Mouse (Mus musculus): ENCODE measurements around the gene Ip6k1. TPM values are rescaled to one million over a fixed set of nuclear protein-coding genes. Genes with fewer than 3 reads are reported as not detected.

Gene Ip6k1
- polyA plus RNA-seq, 1 experiment from 2014 or later: 27.9 TPM

DNA sequence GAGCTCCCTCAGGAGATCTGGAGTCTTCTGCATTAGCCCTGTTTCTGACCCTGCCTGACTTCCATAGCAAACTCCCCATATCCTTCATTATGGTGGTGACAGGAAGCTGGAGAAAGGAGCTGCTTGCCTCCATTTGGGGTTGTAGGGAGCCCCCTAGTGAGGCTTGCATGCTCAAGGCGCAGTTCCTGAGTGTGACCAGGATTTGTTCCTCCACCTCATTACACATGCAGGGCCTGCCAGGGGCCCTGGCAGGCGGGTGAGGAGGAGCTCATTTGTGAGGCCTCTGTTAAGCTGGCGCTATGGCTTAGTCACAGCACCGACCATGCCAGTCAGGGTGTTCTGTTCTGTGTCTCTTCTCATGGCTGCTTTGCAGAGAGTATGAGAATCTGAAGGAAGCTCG lies 40.4 kb upstream of the Ip6k1 start:
- peak; percentile 70 for TF ChIP-seq CTCF (IDR thresholded peaks at IDR 0.05; ENCODE audit: low read depth)
- no peaks in the 10 kb centered on the region for H3K27me3 ChIP-seq (replicated peaks; ENCODE audit: control insufficient read depth, insufficient read depth, low read length)
- peaks cover 8% of the 10 kb centered on the region; the same call in 1 of the 2 replicates for H3K36me3 ChIP-seq (ENCODE audit: control insufficient read depth, insufficient read depth)
- no peak overlapping the region for H3K4me2 ChIP-seq (replicated peaks; ENCODE audit: low read depth)
- no peak for ATAC-seq
- no peak overlapping the region for H3K4me3 ChIP-seq (ENCODE audit: low read depth, low read length)
- WGBS: 54% methylated on average over 5 of the region's 5 CpGs
- no peak overlapping the region for H3K27ac ChIP-seq (ENCODE audit: low read depth, low read length)
- no peak overlapping the region for H3K9ac ChIP-seq (ENCODE audit: low read depth, low read length)
- H3K4me1 ChIP-seq (replicated peaks; ENCODE audit: control insufficient read depth, insufficient read depth, low read length): no peaks in the 10 kb centered on the region
- H3K9me3 ChIP-seq (ENCODE audit: control insufficient read depth): no peaks in the 10 kb centered on the region

GRCm38 (mm10) chr9:107962916-107963315 lies 39.4 kb upstream of the Ip6k1 start:
- H3K36me3 ChIP-seq (ENCODE audit: control insufficient read depth, insufficient read depth): peaks cover 8% of the 10 kb centered on the region; the same call in 1 of the 2 replicates

GRCm38 (mm10) chr9:107963700-107964099 lies 38.6 kb upstream of the Ip6k1 start:
- WGBS: 24% methylated on average over 5 of the region's 5 CpGs
- peaks cover 8% of the 10 kb centered on the region; the same call in 1 of the 2 replicates for H3K36me3 ChIP-seq (ENCODE audit: control insufficient read depth, insufficient read depth)
- no peak overlapping the region for H3K4me2 ChIP-seq (replicated peaks; ENCODE audit: low read depth)

More at GRCm38 (mm10) chr9:107962916-107963315, 39.4 kb upstream of the Ip6k1 start:
- TF ChIP-seq CTCF (IDR thresholded peaks at IDR 0.05; ENCODE audit: low read depth): no peak
- no peak overlapping the region for H3K9ac ChIP-seq (ENCODE audit: low read depth, low read length)
- H3K27me3 ChIP-seq (replicated peaks; ENCODE audit: control insufficient read depth, insufficient read depth, low read length): no peaks in the 10 kb centered on the region
- H3K9me3 ChIP-seq (ENCODE audit: control insufficient read depth): no peaks in the 10 kb centered on the region
- 95% methylated on average over 9 of the region's 9 CpGs for WGBS
- H3K4me2 ChIP-seq (replicated peaks; ENCODE audit: low read depth): no peak overlapping the region
- ATAC-seq: no peak
- H3K27ac ChIP-seq (ENCODE audit: low read depth, low read length): no peak overlapping the region
- no peak overlapping the region for H3K4me3 ChIP-seq (ENCODE audit: low read depth, low read length)
- H3K4me1 ChIP-seq (replicated peaks; ENCODE audit: control insufficient read depth, insufficient read depth, low read length): no peaks in the 10 kb centered on the region

GRCm38 (mm10) chr9:107964681-107965080 lies 37.6 kb upstream of the Ip6k1 start:
- Histone ChIP-seq H3K9ac (ENCODE audit: low read depth, low read length) (no peak overlapping the region), H3K4me3 (ENCODE audit: low read depth, low read length) (no peak overlapping the region), H3K4me2 (replicated peaks; ENCODE audit: low read depth) (no peak overlapping the region), H3K27ac (ENCODE audit: low read depth, low read length) (no peak overlapping the region), H3K27me3 (replicated peaks; ENCODE audit: control insufficient read depth, insufficient read depth, low read length) (no peaks in the 10 kb centered on the region), H3K4me1 (replicated peaks; ENCODE audit: control insufficient read depth, insufficient read depth, low read length) (no peaks in the 10 kb centered on the region), H3K36me3 (ENCODE audit: control insufficient read depth, insufficient read depth) (peaks cover 4% of the 10 kb centered on the region), H3K9me3 (ENCODE audit: control insufficient read depth) (no peaks in the 10 kb centered on the region)
- TF ChIP-seq CTCF (IDR thresholded peaks at IDR 0.05; ENCODE audit: low read depth): no peak
- ATAC-seq: no peak
- WGBS: 88% methylated on average over 9 of the region's 9 CpGs

More at GRCm38 (mm10) chr9:107963700-107964099, 38.6 kb upstream of the Ip6k1 start:
- Histone ChIP-seq H3K4me3 (ENCODE audit: low read depth, low read length) (no peak overlapping the region), H3K9me3 (ENCODE audit: control insufficient read depth) (no peaks in the 10 kb centered on the region), H3K27me3 (replicated peaks; ENCODE audit: control insufficient read depth, insufficient read depth, low read length) (no peaks in the 10 kb centered on the region), H3K4me1 (replicated peaks; ENCODE audit: control insufficient read depth, insufficient read depth, low read length) (no peaks in the 10 kb centered on the region), H3K9ac (ENCODE audit: low read depth, low read length) (no peak overlapping the region), H3K27ac (ENCODE audit: low read depth, low read length) (no peak overlapping the region)
- ATAC-seq: peak; percentile 64
- peak; percentile 97 for TF ChIP-seq CTCF (IDR thresholded peaks at IDR 0.05; ENCODE audit: low read depth)

DNA sequence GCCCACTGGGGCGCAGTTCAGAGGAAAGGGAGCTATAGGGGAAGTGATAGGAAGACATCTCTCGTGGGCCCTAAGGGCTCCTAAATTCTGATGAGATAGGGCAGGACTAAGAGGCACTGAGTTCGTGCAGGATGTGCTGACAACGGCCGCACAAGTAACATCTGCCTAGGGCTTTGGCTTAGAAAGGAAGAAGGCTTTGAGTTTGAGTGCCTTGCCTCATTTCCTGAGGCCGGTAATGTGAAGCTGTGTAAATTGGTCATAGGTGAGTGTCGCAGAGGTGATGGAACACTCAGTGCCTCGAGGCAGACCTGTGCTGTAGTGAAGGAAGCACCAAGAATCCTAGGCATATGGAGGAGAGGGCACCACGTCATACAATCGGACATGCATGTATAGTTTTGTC lies 35.6 kb upstream of the Ip6k1 start:
- no peaks in the 10 kb centered on the region for H3K27me3 ChIP-seq (replicated peaks; ENCODE audit: control insufficient read depth, insufficient read depth, low read length)
- no peaks in the 10 kb centered on the region for H3K9me3 ChIP-seq (ENCODE audit: control insufficient read depth)
- 85% methylated on average over 10 of the region's 10 CpGs for WGBS
- H3K4me3 ChIP-seq (ENCODE audit: low read depth, low read length): no peak overlapping the region
- no peak for ATAC-seq
- no peaks in the 10 kb centered on the region for H3K4me1 ChIP-seq (replicated peaks; ENCODE audit: control insufficient read depth, insufficient read depth, low read length)
- H3K27ac ChIP-seq (ENCODE audit: low read depth, low read length): no peak overlapping the region
- peaks cover 8% of the 10 kb centered on the region for H3K36me3 ChIP-seq (ENCODE audit: control insufficient read depth, insufficient read depth)
- H3K4me2 ChIP-seq (replicated peaks; ENCODE audit: low read depth): no peak overlapping the region
- no peak for TF ChIP-seq CTCF (IDR thresholded peaks at IDR 0.05; ENCODE audit: low read depth)
- no peak overlapping the region for H3K9ac ChIP-seq (ENCODE audit: low read depth, low read length)

DNA sequence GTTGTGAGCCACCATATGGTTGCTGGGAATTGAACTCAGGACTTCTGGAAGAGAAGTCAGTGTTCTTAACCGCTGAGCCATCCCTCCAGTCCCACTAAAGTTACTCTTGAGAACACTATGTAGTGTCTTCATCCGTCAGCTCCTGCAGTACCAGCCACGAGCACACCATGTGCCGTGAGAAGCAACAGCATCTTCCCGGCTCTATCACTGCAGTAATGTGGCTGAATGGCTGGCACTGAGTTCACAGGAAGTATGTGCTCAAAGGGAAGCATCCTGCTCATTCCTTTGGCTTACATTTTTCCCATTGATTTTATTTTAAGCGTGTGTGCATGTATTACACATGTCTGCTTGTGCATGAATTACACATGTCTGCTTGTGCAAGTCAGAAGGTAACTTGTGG lies 34.9 kb upstream of the Ip6k1 start:
- H3K27me3 ChIP-seq (replicated peaks; ENCODE audit: control insufficient read depth, insufficient read depth, low read length): no peaks in the 10 kb centered on the region
- H3K9ac ChIP-seq (ENCODE audit: low read depth, low read length): no peak overlapping the region
- no peak overlapping the region for H3K27ac ChIP-seq (ENCODE audit: low read depth, low read length)
- WGBS: 72% methylated on average over 6 of the region's 6 CpGs
- no peak overlapping the region for H3K4me3 ChIP-seq (ENCODE audit: low read depth, low read length)
- H3K9me3 ChIP-seq (ENCODE audit: control insufficient read depth): no peaks in the 10 kb centered on the region
- no peak for ATAC-seq
- H3K4me1 ChIP-seq (replicated peaks; ENCODE audit: control insufficient read depth, insufficient read depth, low read length): no peaks in the 10 kb centered on the region
- H3K36me3 ChIP-seq (ENCODE audit: control insufficient read depth, insufficient read depth): peaks cover 8% of the 10 kb centered on the region
- no peak for TF ChIP-seq CTCF (IDR thresholded peaks at IDR 0.05; ENCODE audit: low read depth)
- no peak overlapping the region for H3K4me2 ChIP-seq (replicated peaks; ENCODE audit: low read depth)

- no peaks in the 10 kb centered on the region for H3K27me3 ChIP-seq (replicated peaks; ENCODE audit: control insufficient read depth, insufficient read depth, low read length)
- no peaks in the 10 kb centered on the region for H3K4me1 ChIP-seq (replicated peaks; ENCODE audit: control insufficient read depth, insufficient read depth, low read length)
- TF ChIP-seq CTCF (IDR thresholded peaks at IDR 0.05; ENCODE audit: low read depth): no peak
- H3K4me3 ChIP-seq (ENCODE audit: low read depth, low read length): no peak overlapping the region
- ATAC-seq: no peak
- H3K9me3 ChIP-seq (ENCODE audit: control insufficient read depth): no peaks in the 10 kb centered on the region
- no peak overlapping the region for H3K27ac ChIP-seq (ENCODE audit: low read depth, low read length)
- peaks cover 8% of the 10 kb centered on the region for H3K36me3 ChIP-seq (ENCODE audit: control insufficient read depth, insufficient read depth)
- WGBS: 93% methylated on average over 7 of the region's 7 CpGs
- H3K4me2 ChIP-seq (replicated peaks; ENCODE audit: low read depth): no peak overlapping the region
- H3K9ac ChIP-seq (ENCODE audit: low read depth, low read length): no peak overlapping the region
Observed at GRCm38 (mm10) chr9:107968531-107968930, 33.8 kb upstream of the Ip6k1 start.
